8 mouse cellular contexts compared by ENCODE assay signal in genomic region chr4:136180408-136181330, GRCm38 (mm10). TPM values are rescaled to one million over a fixed set of nuclear protein-coding genes. Genes with fewer than 3 reads are reported as not detected.
A peak's percentile ranks its signal among the peaks of the same experiment; 100 is the strongest.
DNase-seq lines count a peak whose midpoint lies in the region; ATAC-seq and TF ChIP-seq lines count a peak whose summit lies in the region.

No protein-coding gene starts in this region.

- peaks cover 18% of the 10 kb centered on the region for H3K36me3 ChIP-seq in forebrain, embryonic 13.5 days (ENCODE audit: poor library complexity, severe bottlenecking)
- no peaks in the 10 kb centered on the region for H3K36me3 ChIP-seq in heart, postnatal 0 days (replicated peaks; ENCODE audit: control insufficient read depth, insufficient read depth, low read length)
- H3K36me3 ChIP-seq in liver, embryonic 16.5 days (ENCODE audit: control insufficient read depth, insufficient read depth), result peaks cover 66% of the 10 kb centered on the region
- H3K36me3 ChIP-seq in neural tube, embryonic 15.5 days, result no peaks in the 10 kb centered on the region
- H3K36me3 ChIP-seq in testis, adult 2 months (ENCODE audit: control insufficient read depth, insufficient read depth, low read length), result no peaks in the 10 kb centered on the region

- H3K9me3 ChIP-seq in forebrain, embryonic 13.5 days (replicated peaks), result no peaks in the 10 kb centered on the region
- no peaks in the 10 kb centered on the region for H3K9me3 ChIP-seq in heart, postnatal 0 days (replicated peaks; ENCODE audit: control insufficient read depth, low read length)
- no peaks in the 10 kb centered on the region for H3K9me3 ChIP-seq in liver, embryonic 16.5 days (replicated peaks; ENCODE audit: control insufficient read depth, low read length)
- no peaks in the 10 kb centered on the region for H3K9me3 ChIP-seq in neural tube, embryonic 15.5 days (replicated peaks)

- H3K27me3 ChIP-seq in forebrain, embryonic 13.5 days, result no peaks in the 10 kb centered on the region
- no peaks in the 10 kb centered on the region for H3K27me3 ChIP-seq in heart, postnatal 0 days (ENCODE audit: control insufficient read depth, insufficient read depth, low read length)
- no peaks in the 10 kb centered on the region for H3K27me3 ChIP-seq in liver, embryonic 16.5 days (ENCODE audit: control insufficient read depth, insufficient read depth, low read depth, low read length)
- no peaks in the 10 kb centered on the region for H3K27me3 ChIP-seq in neural tube, embryonic 15.5 days (replicated peaks)
- no peaks in the 10 kb centered on the region; the same call in 1 of the 2 replicates for H3K27me3 ChIP-seq in testis, adult 2 months (ENCODE audit: control insufficient read depth, insufficient read depth, low read length)

- TF ChIP-seq CTCF in heart, postnatal 0 days (IDR thresholded peaks at IDR 0.05; ENCODE audit: low read depth), result no peak
- no peak for TF ChIP-seq CTCF in testis, adult 2 months (IDR thresholded peaks at IDR 0.05; ENCODE audit: control insufficient read depth, insufficient read depth, insufficient replicate concordance, low read depth, low read length)

- peak overlapping the region; percentile 31 for H3K4me3 ChIP-seq in forebrain, embryonic 13.5 days
- H3K4me3 ChIP-seq in heart, postnatal 0 days (ENCODE audit: low read depth, low read length), result peak overlapping the region; percentile 39
- peak overlapping the region; percentile 92 for H3K4me3 ChIP-seq in liver, embryonic 16.5 days (ENCODE audit: low read depth, low read length)
- peak overlapping the region; percentile 34 for H3K4me3 ChIP-seq in neural tube, embryonic 15.5 days (replicated peaks)
- H3K4me3 ChIP-seq in testis, adult 2 months (ENCODE audit: control insufficient read depth, low read depth, low read length), result peak overlapping the region; percentile 58

- peak overlapping the region; percentile 55 for H3K4me2 ChIP-seq in forebrain, embryonic 13.5 days
- peak overlapping the region; percentile 52 for H3K4me2 ChIP-seq in heart, postnatal 0 days (ENCODE audit: low read depth, low read length)
- peak overlapping the region; percentile 85 for H3K4me2 ChIP-seq in liver, embryonic 16.5 days (ENCODE audit: low read depth, low read length)
- H3K4me2 ChIP-seq in neural tube, embryonic 15.5 days, result peak overlapping the region; percentile 60

- no peak for TF ChIP-seq EP300 in heart, postnatal 0 days (IDR thresholded peaks at IDR 0.05; ENCODE audit: low read depth)

- no peak for TF ChIP-seq POLR2A in testis, adult 2 months (IDR thresholded peaks at IDR 0.05; ENCODE audit: control insufficient read depth, low read depth, low read length)

- H3K4me1 ChIP-seq in forebrain, embryonic 13.5 days, result peaks cover 43% of the 10 kb centered on the region
- H3K4me1 ChIP-seq in heart, postnatal 0 days (ENCODE audit: control insufficient read depth, insufficient read depth), result peaks cover 16% of the 10 kb centered on the region; the same call in 1 of the 2 replicates
- H3K4me1 ChIP-seq in liver, embryonic 16.5 days (ENCODE audit: control insufficient read depth, low read depth, low read length), result peaks cover 77% of the 10 kb centered on the region
- H3K4me1 ChIP-seq in neural tube, embryonic 15.5 days, result peaks cover 26% of the 10 kb centered on the region
- H3K4me1 ChIP-seq in testis, adult 2 months (ENCODE audit: control insufficient read depth, insufficient read depth, low read length), result peaks cover 10% of the 10 kb centered on the region

- H3K27ac ChIP-seq in forebrain, embryonic 13.5 days, result no peak overlapping the region
- H3K27ac ChIP-seq in heart, postnatal 0 days (ENCODE audit: low read depth), result peak overlapping the region; percentile 49
- peak overlapping the region; percentile 99 for H3K27ac ChIP-seq in liver, embryonic 16.5 days (ENCODE audit: low read length)
- H3K27ac ChIP-seq in neural tube, embryonic 15.5 days (replicated peaks), result no peak overlapping the region
- peak overlapping the region; percentile 23; the same call in 1 of the 2 replicates for H3K27ac ChIP-seq in testis, adult 2 months (ENCODE audit: control insufficient read depth, insufficient read depth, low read depth, low read length)

- peak overlapping the region; percentile 50; the same call in 1 of the 2 replicates for H3K9ac ChIP-seq in forebrain, embryonic 13.5 days
- H3K9ac ChIP-seq in heart, postnatal 0 days (replicated peaks; ENCODE audit: low read depth, low read length), result 0 out of 2 replicates have a peak overlapping the region, but pooled peaks have one; percentile 26
- H3K9ac ChIP-seq in liver, embryonic 16.5 days (ENCODE audit: low read depth, low read length), result peak overlapping the region; percentile 99
- H3K9ac ChIP-seq in neural tube, embryonic 15.5 days (replicated peaks), result peak overlapping the region; percentile 11; the same call in 1 of the 2 replicates

- peak; percentile 75 to 77 for DNase-seq in CD8-positive naive resting alpha-beta T cell, adult 2 months (ENCODE audit: low read depth in 2 of 2, low spot score in 2 of 2)
- DNase-seq in c-Kit-positive CD71-positive TER-119-negative erythroid progenitor cells, embryonic 14.5 days (ENCODE audit: low read depth), result peak; percentile 72
- DNase-seq in heart, postnatal 0 days (ENCODE audit: low spot score), result peak; percentile 75
- peak; percentile 90 to 92 for DNase-seq in kidney, postnatal 36 days

- peak; percentile 70 for ATAC-seq in forebrain, embryonic 13.5 days
- ATAC-seq in heart, postnatal 0 days (ENCODE audit: insufficient read depth, low read depth), result peak; percentile 79
- peak; percentile 62 for ATAC-seq in liver, embryonic 16.5 days (ENCODE audit: low read depth)
- peak; percentile 87 for ATAC-seq in neural tube, embryonic 15.5 days (ENCODE audit: low FRiP score)

- WGBS in forebrain, embryonic 13.5 days, result 24% methylated on average over 23 of the region's 23 CpGs
- 29% methylated on average over 23 of the region's 23 CpGs for WGBS in heart, postnatal 0 days
- 40% methylated on average over 23 of the region's 23 CpGs for WGBS in liver, embryonic 16.5 days (ENCODE audit: insufficient replicate concordance)
- WGBS in neural tube, embryonic 15.5 days, result 19% methylated on average over 23 of the region's 23 CpGs

RNA-seq across cellular contexts. Expression of gene E2f2, which starts 8.5 kb away (rescaled TPM):
- 9.7 and 11.3 TPM in 2 replicates for polyA plus RNA-seq in forebrain, embryonic 13.5 days (2015; fragmentation: Nextera tagmentation; extraction: Ambion mirVana)
- 6.4 and 6.9 TPM in 2 replicates for total RNA-seq in heart, postnatal 0 days (2014; rRNA removed; ENCODE audit: low replicate concordance)
- 2.4 and 2.6 TPM in 2 replicates for polyA plus RNA-seq in heart, postnatal 0 days (2015; fragmentation: Nextera tagmentation; extraction: Ambion mirVana)
- polyA plus RNA-seq in liver, embryonic 16.5 days (2015; fragmentation: Nextera tagmentation; extraction: Ambion mirVana), result 83.5 and 93.6 TPM in 2 replicates
- polyA plus RNA-seq in neural tube, embryonic 15.5 days (2015; fragmentation: Nextera tagmentation; extraction: Ambion mirVana), result 2.1 and 4.4 TPM in 2 replicates
- polyA plus RNA-seq in testis, adult 2 months (2012; rRNA removed), result 0.58 and 1.0 TPM in 2 replicates

RNA-seq across cellular contexts. Expression of gene Asap3, which starts 25.5 kb away (rescaled TPM):
- polyA plus RNA-seq in forebrain, embryonic 13.5 days (2015; fragmentation: Nextera tagmentation; extraction: Ambion mirVana), result 2.9 and 3.9 TPM in 2 replicates
- 2.9 and 3.2 TPM in 2 replicates for total RNA-seq in heart, postnatal 0 days (2014; rRNA removed; ENCODE audit: low replicate concordance)
- polyA plus RNA-seq in heart, postnatal 0 days (2015; fragmentation: Nextera tagmentation; extraction: Ambion mirVana), result 1.7 and 2.0 TPM in 2 replicates
- 2.2 and 3.0 TPM in 2 replicates for polyA plus RNA-seq in liver, embryonic 16.5 days (2015; fragmentation: Nextera tagmentation; extraction: Ambion mirVana)
- 6.6 and 6.7 TPM in 2 replicates for polyA plus RNA-seq in neural tube, embryonic 15.5 days (2015; fragmentation: Nextera tagmentation; extraction: Ambion mirVana)
- 4.1 and 6.7 TPM in 2 replicates for polyA plus RNA-seq in testis, adult 2 months (2012; rRNA removed)

RNA-seq across cellular contexts. Expression of gene Id3, which starts 37.4 kb away (rescaled TPM):
- polyA plus RNA-seq in forebrain, embryonic 13.5 days (2015; fragmentation: Nextera tagmentation; extraction: Ambion mirVana), result 90.9 and 119 TPM in 2 replicates
- 238 and 259 TPM in 2 replicates for total RNA-seq in heart, postnatal 0 days (2014; rRNA removed; ENCODE audit: low replicate concordance)
- polyA plus RNA-seq in heart, postnatal 0 days (2015; fragmentation: Nextera tagmentation; extraction: Ambion mirVana), result 169 and 188 TPM in 2 replicates
- 37.5 and 40.6 TPM in 2 replicates for polyA plus RNA-seq in liver, embryonic 16.5 days (2015; fragmentation: Nextera tagmentation; extraction: Ambion mirVana)
- 227 TPM in 2 replicates for polyA plus RNA-seq in neural tube, embryonic 15.5 days (2015; fragmentation: Nextera tagmentation; extraction: Ambion mirVana)
- polyA plus RNA-seq in testis, adult 2 months (2012; rRNA removed), result 8.0 and 16.8 TPM in 2 replicates

Comparison
In these comparisons a context has a peak if more than half of its experiments do, and no peak if none do; other contexts are left out.
1. H3K27ac ChIP-seq: peak in heart, postnatal 0 days (single experiment), liver, embryonic 16.5 days (single experiment) and testis, adult 2 months (single experiment); none in forebrain, embryonic 13.5 days (single experiment) and neural tube, embryonic 15.5 days (single experiment).
2. H3K4me3 ChIP-seq: peak in every context shown above with its lines; median percentile 92 in liver, embryonic 16.5 days; 58 in testis, adult 2 months; 39 in heart, postnatal 0 days; 34 in neural tube, embryonic 15.5 days; 31 in forebrain, embryonic 13.5 days.
3. H3K9ac ChIP-seq: peak in every context shown above with its lines; median percentile 99 in liver, embryonic 16.5 days; 50 in forebrain, embryonic 13.5 days; 26 in heart, postnatal 0 days; 11 in neural tube, embryonic 15.5 days.
4. Peak in every context shown above with its lines, with median percentiles within 50 percentile points of each other: DNase-seq, ATAC-seq and H3K4me2 ChIP-seq.